Mouse (Mus musculus) lung, embryonic 16.5 days (tissue): ENCODE results near the gene Omg. TPM values are rescaled to one million over a fixed set of nuclear protein-coding genes. Genes with fewer than 3 reads are reported as not detected.

Source experiments
- polyA plus RNA-seq: library from polyadenylated mRNA; unstranded; fragments of >200 nt; fragmentation: Nextera tagmentation; extraction: Ambion mirVana; gene quantifications from 2 replicates; pipeline ENCODE4 v1.2.1, GENCODE M21; 2015

Gene Omg
- polyA plus RNA-seq, 1 experiment from 2014 or later, result 0.18 TPM

Other genes starting within 250 kb of the Omg start
- 208 and 222 TPM in 2 replicates for gene Wsb1, start 249.4 kb downstream of the Omg start, polyA plus RNA-seq
- gene Gm9964, start 207.2 kb downstream of the Omg start, polyA plus RNA-seq, result not detected in 2 replicates
- gene Nf1, start 164.4 kb downstream of the Omg start, polyA plus RNA-seq, result 5.8 and 8.2 TPM in 2 replicates
- gene Evi2b, start 19.7 kb upstream of the Omg start, polyA plus RNA-seq, result 1.6 and 1.9 TPM in 2 replicates
- gene Evi2, start 26.5 kb upstream of the Omg start, polyA plus RNA-seq, result 0.64 and 0.84 TPM in 2 replicates
- 3.7 and 5.8 TPM in 2 replicates for gene Evi2a, start 26.5 kb upstream of the Omg start, polyA plus RNA-seq
- gene Rab11fip4, start 87.1 kb upstream of the Omg start, polyA plus RNA-seq, result 1.9 and 2.0 TPM in 2 replicates